Mouse (Mus musculus): ENCODE results near the gene Dbr1.

GRCm38 (mm10) chr9:99612202-99612601, 36.6 kb downstream of the Dbr1 start, which contains the start of gene A4gnt:
- TF ChIP-seq ZMIZ1 (IDR thresholded peaks at IDR 0.05; ENCODE audit: low read depth, low read length) (no peak), JUND (conservative IDR thresholded peaks at IDR 0.05; ENCODE audit: low read depth, low read length) (no peak), SMC3 (IDR thresholded peaks at IDR 0.05; ENCODE audit: low read depth, low read length) (no peak), ZNF384 (IDR thresholded peaks at IDR 0.05; ENCODE audit: low read depth, low read length) (no peak), POLR2A (IDR thresholded peaks at IDR 0.05; ENCODE audit: low read depth, low read length) (no peak), CHD2 (IDR thresholded peaks at IDR 0.05; ENCODE audit: low read length) (no peak), JUN (IDR thresholded peaks at IDR 0.05; ENCODE audit: insufficient read depth, low read depth, low read length) (no peak), ZC3H11A (IDR thresholded peaks at IDR 0.05; ENCODE audit: low read depth, low read length) (no peak), RCOR1 (conservative IDR thresholded peaks at IDR 0.05; ENCODE audit: low read depth, low read length) (no peak), TCF12 (IDR thresholded peaks at IDR 0.05; ENCODE audit: low read depth, low read length) (no peak)
